Mouse (Mus musculus): ENCODE measurements at regions not wholly inside any gene's neighbourhood (a gene's known extent, or its start where the extent isn't known, plus 50 kb on each side); places are given as distances from the start of the nearest gene placed in this dataset.

GRCm38 (mm10) chr1:55947618-55948283, 542.0 kb downstream of the Plcl1 start:
- H3K27ac ChIP-seq, result no peak overlapping the region
- H3K36me3 ChIP-seq (ENCODE audit: control insufficient read depth, insufficient read depth, low read length), result no peaks in the 10 kb centered on the region
- H3K79me2 ChIP-seq (replicated peaks; ENCODE audit: control insufficient read depth, insufficient read depth, low read length), result no peaks in the 10 kb centered on the region
- DNase-seq, result no peak
- intact Hi-C loops (cut with DNase I), result no loop called here
- TF ChIP-seq POLR2A (IDR thresholded peaks at IDR 0.05; ENCODE audit: insufficient read depth, low read depth, low read length) (no peak), CTCF (IDR thresholded peaks at IDR 0.05) (no peak)
- H3K27me3 ChIP-seq (ENCODE audit: control insufficient read depth, insufficient read depth, low read length), result no peaks in the 10 kb centered on the region
- no peak overlapping the region for H3K4me3 ChIP-seq
- no peaks in the 10 kb centered on the region for H3K4me1 ChIP-seq (ENCODE audit: control insufficient read depth, insufficient read depth, low read length)
- no peak overlapping the region for H3K9ac ChIP-seq (ENCODE audit: low read depth, low read length)
- 80% methylated on average over 5 of the region's 5 CpGs for WGBS

GRCm38 (mm10) chr1:55949606-55950005, 543.9 kb downstream of the Plcl1 start:
- H3K79me2 ChIP-seq (replicated peaks; ENCODE audit: control insufficient read depth, insufficient read depth, low read length), result no peaks in the 10 kb centered on the region
- H3K36me3 ChIP-seq (ENCODE audit: control insufficient read depth, insufficient read depth, low read length), result no peaks in the 10 kb centered on the region
- no peak for DNase-seq
- no peak for TF ChIP-seq CTCF (IDR thresholded peaks at IDR 0.05)
- no peak for TF ChIP-seq POLR2A (IDR thresholded peaks at IDR 0.05; ENCODE audit: insufficient read depth, low read depth, low read length)
- no peak overlapping the region for H3K27ac ChIP-seq
- intact Hi-C loops (cut with DNase I), result no loop called here
- 79% methylated on average over 4 of the region's 4 CpGs for WGBS
- no peak overlapping the region for H3K9ac ChIP-seq (ENCODE audit: low read depth, low read length)
- no peak overlapping the region for H3K4me3 ChIP-seq
- no peaks in the 10 kb centered on the region for H3K4me1 ChIP-seq (ENCODE audit: control insufficient read depth, insufficient read depth, low read length)
- H3K27me3 ChIP-seq (ENCODE audit: control insufficient read depth, insufficient read depth, low read length), result no peaks in the 10 kb centered on the region

- Histone ChIP-seq H3K27ac (no peak overlapping the region), H3K36me3 (ENCODE audit: control insufficient read depth, insufficient read depth, low read length) (no peaks in the 10 kb centered on the region), H3K4me1 (ENCODE audit: control insufficient read depth, insufficient read depth, low read length) (no peaks in the 10 kb centered on the region), H3K79me2 (replicated peaks; ENCODE audit: control insufficient read depth, insufficient read depth, low read length) (no peaks in the 10 kb centered on the region), H3K9ac (ENCODE audit: low read depth, low read length) (no peak overlapping the region), H3K27me3 (ENCODE audit: control insufficient read depth, insufficient read depth, low read length) (no peaks in the 10 kb centered on the region), H3K4me3 (no peak overlapping the region)
- intact Hi-C loops (cut with DNase I), result no loop called here
- 74% methylated on average over 11 of the region's 11 CpGs for WGBS
- no peak for TF ChIP-seq EP300 (IDR thresholded peaks at IDR 0.05; ENCODE audit: insufficient read depth, low read depth, low read length)
- TF ChIP-seq POLR2A (IDR thresholded peaks at IDR 0.05; ENCODE audit: insufficient read depth, low read depth, low read length), result no peak
- no peak for TF ChIP-seq CTCF (IDR thresholded peaks at IDR 0.05)
- DNase-seq, result no peak
Measured at GRCm38 (mm10) chr1:55957804-55958445, 552.2 kb downstream of the Plcl1 start.

GRCm38 (mm10) chr1:55960291-55960690, 554.6 kb downstream of the Plcl1 start:
- no peaks in the 10 kb centered on the region for H3K4me1 ChIP-seq (ENCODE audit: control insufficient read depth, insufficient read depth, low read length)
- H3K79me2 ChIP-seq (replicated peaks; ENCODE audit: control insufficient read depth, insufficient read depth, low read length), result no peaks in the 10 kb centered on the region
- intact Hi-C loops (cut with DNase I), result loop anchor here (10.0 kb wide), 1 partner anchor 485 kb away; no protein-coding TSS in a partner anchor
- no peak overlapping the region for H3K9ac ChIP-seq (ENCODE audit: low read depth, low read length)
- TF ChIP-seq CTCF (IDR thresholded peaks at IDR 0.05) (peak; percentile 84), EP300 (IDR thresholded peaks at IDR 0.05; ENCODE audit: insufficient read depth, low read depth, low read length) (no peak)
- 18% methylated on average over 6 of the region's 6 CpGs for WGBS
- H3K27ac ChIP-seq, result no peak overlapping the region
- H3K4me3 ChIP-seq, result no peak overlapping the region
- peak; percentile 18 to 57 for DNase-seq
- H3K27me3 ChIP-seq (ENCODE audit: control insufficient read depth, insufficient read depth, low read length), result no peaks in the 10 kb centered on the region
- no peaks in the 10 kb centered on the region for H3K36me3 ChIP-seq (ENCODE audit: control insufficient read depth, insufficient read depth, low read length)

- Histone ChIP-seq H3K9ac (ENCODE audit: low read depth, low read length) (no peak overlapping the region), H3K36me3 (ENCODE audit: control insufficient read depth, insufficient read depth, low read length) (no peaks in the 10 kb centered on the region), H3K27ac (no peak overlapping the region), H3K4me3 (no peak overlapping the region), H3K4me1 (ENCODE audit: control insufficient read depth, insufficient read depth, low read length) (no peaks in the 10 kb centered on the region), H3K27me3 (ENCODE audit: control insufficient read depth, insufficient read depth, low read length) (no peaks in the 10 kb centered on the region), H3K79me2 (replicated peaks; ENCODE audit: control insufficient read depth, insufficient read depth, low read length) (no peaks in the 10 kb centered on the region)
- TF ChIP-seq POLR2A (IDR thresholded peaks at IDR 0.05; ENCODE audit: insufficient read depth, low read depth, low read length), result no peak
- no peak for TF ChIP-seq EP300 (IDR thresholded peaks at IDR 0.05; ENCODE audit: insufficient read depth, low read depth, low read length)
- TF ChIP-seq CTCF (IDR thresholded peaks at IDR 0.05), result no peak
- 82% methylated on average over 5 of the region's 5 CpGs for WGBS
- DNase-seq, result no peak
- intact Hi-C loops (cut with DNase I), result loop anchor here (10.0 kb wide), 1 partner anchor 481 kb away; no protein-coding TSS in a partner anchor
Measured at GRCm38 (mm10) chr1:55963867-55964266, 558.1 kb downstream of the Plcl1 start.

- Histone ChIP-seq H3K79me2 (replicated peaks; ENCODE audit: control insufficient read depth, insufficient read depth, low read length) (no peaks in the 10 kb centered on the region), H3K9ac (ENCODE audit: low read depth, low read length) (no peak overlapping the region), H3K27ac (no peak overlapping the region), H3K36me3 (ENCODE audit: control insufficient read depth, insufficient read depth, low read length) (no peaks in the 10 kb centered on the region), H3K4me1 (ENCODE audit: control insufficient read depth, insufficient read depth, low read length) (no peaks in the 10 kb centered on the region), H3K27me3 (ENCODE audit: control insufficient read depth, insufficient read depth, low read length) (no peaks in the 10 kb centered on the region), H3K4me3 (no peak overlapping the region)
- intact Hi-C loops (cut with DNase I), result loop anchor here (10.0 kb wide), 1 partner anchor 479 kb away; no protein-coding TSS in a partner anchor
- 87% methylated on average over 2 of the region's 2 CpGs for WGBS
- TF ChIP-seq CTCF (IDR thresholded peaks at IDR 0.05) (no peak), POLR2A (IDR thresholded peaks at IDR 0.05; ENCODE audit: insufficient read depth, low read depth, low read length) (no peak), EP300 (IDR thresholded peaks at IDR 0.05; ENCODE audit: insufficient read depth, low read depth, low read length) (no peak)
- no peak for DNase-seq
Measured at GRCm38 (mm10) chr1:55966273-55966672, 560.6 kb downstream of the Plcl1 start.
